Mouse (Mus musculus): Measurements from ENCODE around the gene Gnl3l.

Gnl3l gene

GRCm38 (mm10) chrX:150956522-150957300, 60.4 kb downstream of the Gnl3l start:
- DNase-seq (ENCODE audit: low spot score in 2 of 2) = peak; percentile 32 to 41

GRCm38 (mm10) chrX:150956016-150956415, 61.1 kb downstream of the Gnl3l start:
- DNase-seq (ENCODE audit: low spot score in 2 of 2) = no peak

GRCm38 (mm10) chrX:150955441-150955840, 61.7 kb downstream of the Gnl3l start:
- DNase-seq (ENCODE audit: low spot score in 2 of 2) = no peak

- DNase-seq (ENCODE audit: low spot score in 2 of 2) = no peak
Measured at GRCm38 (mm10) chrX:150954721-150955120, 62.4 kb downstream of the Gnl3l start.
